15 mouse cellular contexts compared by ENCODE assay signal in genomic region chr7:129965281-129966051, GRCm38 (mm10).
A peak's percentile ranks its signal among the peaks of the same experiment; 100 is the strongest.
DNase-seq lines count a peak whose midpoint lies in the region; ATAC-seq and TF ChIP-seq lines count a peak whose summit lies in the region.
"Had no signal": no experiment of that assay in that cellular context is flagged by ENCODE, and none has a peak within 500 bp of the region (broad histone marks: within the 10 kb centered on the region; RNA-seq: fewer than 3 reads in every experiment).

No protein-coding gene starts in this region.

- no peak for TF ChIP-seq POLR2A in small intestine, adult 2 months (IDR thresholded peaks at IDR 0.05; ENCODE audit: low read depth, low read length)
- TF ChIP-seq POLR2A in thymus, adult 2 months (IDR thresholded peaks at IDR 0.05; ENCODE audit: control insufficient read depth, extremely low read depth, insufficient read depth, low read length, poor library complexity): no peak

- peak; percentile 34 to 43 for DNase-seq in cerebellum, postnatal 14 days
- no peak for DNase-seq in cerebellum, adult 11-12 months
- DNase-seq in forelimb bud, embryonic 11.5 days (ENCODE audit: low read depth, low spot score): peak; percentile 28
- DNase-seq in left cerebral cortex, adult 9 months (ENCODE audit: low spot score in 2 of 2): no peak
- no peak for DNase-seq in thymus, adult 2 months
- DNase-seq: B cell, adult 2 months; cerebellum, adult 18-20 months; heart, postnatal 10 days; spleen, adult 18-20 months; thymus, postnatal 14 days had no signal

- no peaks in the 10 kb centered on the region for H3K36me3 ChIP-seq in megakaryocyte, embryonic 14.5 days (replicated peaks; ENCODE audit: low read length)
- H3K36me3 ChIP-seq in small intestine, adult 2 months (ENCODE audit: control insufficient read depth, insufficient read depth, low read length): no peaks in the 10 kb centered on the region
- H3K36me3 ChIP-seq in thymus, adult 2 months (ENCODE audit: control insufficient read depth, insufficient read depth, low read length): no peaks in the 10 kb centered on the region
- H3K36me3 ChIP-seq: limb, embryonic 12.5 days had no signal

- no peaks in the 10 kb centered on the region for H3K27me3 ChIP-seq in megakaryocyte, embryonic 14.5 days (replicated peaks)
- H3K27me3 ChIP-seq in small intestine, adult 2 months (ENCODE audit: control insufficient read depth, insufficient read depth, low read length): no peaks in the 10 kb centered on the region
- no peaks in the 10 kb centered on the region for H3K27me3 ChIP-seq in thymus, adult 2 months (ENCODE audit: control insufficient read depth, insufficient read depth, low read length)
- H3K27me3 ChIP-seq: limb, embryonic 12.5 days had no signal

- 53% methylated on average over 9 of the region's 9 CpGs for WGBS in small intestine, adult 2 months
- WGBS in thymus, adult 2 months: 89% methylated on average over 9 of the region's 9 CpGs

- no peak for TF ChIP-seq CTCF in small intestine, adult 2 months (IDR thresholded peaks at IDR 0.05; ENCODE audit: extremely low read depth, insufficient read length, insufficient replicate concordance, low read depth, low read length)
- no peak for TF ChIP-seq CTCF in thymus, adult 2 months (IDR thresholded peaks at IDR 0.05; ENCODE audit: borderline replicate concordance, control insufficient read depth, extremely low read depth, insufficient read depth, low read length, poor library complexity)

- ATAC-seq in megakaryocyte, adult 5-6 weeks (ENCODE audit: poor library complexity, severe bottlenecking): no peak
- ATAC-seq: forebrain, embryonic 16.5 days had no signal

- peak overlapping the region; percentile 4 for H3K4me3 ChIP-seq in megakaryocyte, embryonic 14.5 days (replicated peaks)
- H3K4me3 ChIP-seq in small intestine, adult 2 months (ENCODE audit: low read depth, low read length): no peak overlapping the region
- no peak overlapping the region for H3K4me3 ChIP-seq in thymus, adult 2 months (ENCODE audit: control insufficient read depth, insufficient read depth, low read length)
- H3K4me3 ChIP-seq: limb, embryonic 12.5 days had no signal

- H3K4me1 ChIP-seq in megakaryocyte, embryonic 14.5 days: no peaks in the 10 kb centered on the region
- H3K4me1 ChIP-seq in small intestine, adult 2 months (ENCODE audit: control insufficient read depth, insufficient read depth, insufficient read length, low read length): peaks cover 9% of the 10 kb centered on the region; the same call in 1 of the 2 replicates
- H3K4me1 ChIP-seq in thymus, adult 2 months (replicated peaks; ENCODE audit: control insufficient read depth, insufficient read depth, low read length): no peaks in the 10 kb centered on the region

- H3K27ac ChIP-seq in small intestine, adult 2 months (ENCODE audit: insufficient read depth, low read depth, low read length): peak overlapping the region; percentile 67; the same call in 1 of the 2 replicates
- H3K27ac ChIP-seq in thymus, adult 2 months (ENCODE audit: control insufficient read depth, insufficient read depth, low read length): no peak overlapping the region
- H3K27ac ChIP-seq: limb, embryonic 12.5 days had no signal

- H3K9me3 ChIP-seq in megakaryocyte, embryonic 14.5 days: peaks cover 35% of the 10 kb centered on the region
- H3K9me3 ChIP-seq: limb, embryonic 12.5 days had no signal

Comparison
In these comparisons a context has a peak if more than half of its experiments do, and no peak if none do; other contexts are left out.
1. DNase-seq: peak in cerebellum, postnatal 14 days (2 of 2) and forelimb bud, embryonic 11.5 days (single experiment); none in cerebellum, adult 11-12 months (single experiment), left cerebral cortex, adult 9 months (0 of 2) and thymus, adult 2 months (single experiment).